9 mouse cellular contexts compared by ENCODE assay signal in genomic region chr5:64156579-64156978, GRCm38 (mm10). TPM values are rescaled to one million over a fixed set of nuclear protein-coding genes. Genes with fewer than 3 reads are reported as not detected.
A peak's percentile ranks its signal among the peaks of the same experiment; 100 is the strongest.
DNase-seq lines count a peak whose midpoint lies in the region; ATAC-seq and TF ChIP-seq lines count a peak whose summit lies in the region.
"Had no signal": no experiment of that assay in that cellular context is flagged by ENCODE, and none has a peak within 500 bp of the region (broad histone marks: within the 10 kb centered on the region; RNA-seq: fewer than 3 reads in every experiment).

No protein-coding gene starts in this region.

- TF ChIP-seq EP300 in lung, postnatal 0 days (IDR thresholded peaks at IDR 0.05), result no peak

- H3K36me3 ChIP-seq in hindbrain, embryonic 12.5 days, result no peaks in the 10 kb centered on the region
- no peaks in the 10 kb centered on the region for H3K36me3 ChIP-seq in hindbrain, embryonic 14.5 days (replicated peaks; ENCODE audit: control insufficient read depth, insufficient read depth)
- no peaks in the 10 kb centered on the region for H3K36me3 ChIP-seq in embryonic facial prominence, embryonic 13.5 days
- H3K36me3 ChIP-seq in lung, postnatal 0 days (ENCODE audit: insufficient read depth, low read length), result no peaks in the 10 kb centered on the region
- no peaks in the 10 kb centered on the region for H3K36me3 ChIP-seq in forebrain, embryonic 11.5 days (ENCODE audit: control insufficient read depth, insufficient read depth, low read length)

- H3K4me3 ChIP-seq in hindbrain, embryonic 12.5 days, result no peak overlapping the region
- H3K4me3 ChIP-seq in hindbrain, embryonic 14.5 days (replicated peaks; ENCODE audit: low read length), result no peak overlapping the region
- H3K4me3 ChIP-seq in embryonic facial prominence, embryonic 13.5 days, result no peak overlapping the region
- H3K4me3 ChIP-seq in lung, postnatal 0 days (ENCODE audit: low read depth, low read length), result peak overlapping the region; percentile 20; the same call in 1 of the 2 replicates
- H3K4me3 ChIP-seq in forebrain, embryonic 11.5 days (ENCODE audit: low read depth, low read length), result no peak overlapping the region

- H3K9ac ChIP-seq in hindbrain, embryonic 12.5 days, result no peak overlapping the region
- no peak overlapping the region for H3K9ac ChIP-seq in hindbrain, embryonic 14.5 days
- no peak overlapping the region for H3K9ac ChIP-seq in embryonic facial prominence, embryonic 13.5 days
- 0 out of 2 replicates have a peak overlapping the region, but pooled peaks have one; percentile 3 for H3K9ac ChIP-seq in lung, postnatal 0 days (replicated peaks; ENCODE audit: low read depth)
- no peak overlapping the region for H3K9ac ChIP-seq in forebrain, embryonic 11.5 days (ENCODE audit: low read length)

- no peaks in the 10 kb centered on the region for H3K9me3 ChIP-seq in hindbrain, embryonic 12.5 days (replicated peaks)
- H3K9me3 ChIP-seq in hindbrain, embryonic 14.5 days (ENCODE audit: control insufficient read depth, low read length), result no peaks in the 10 kb centered on the region
- no peaks in the 10 kb centered on the region for H3K9me3 ChIP-seq in embryonic facial prominence, embryonic 13.5 days
- no peaks in the 10 kb centered on the region for H3K9me3 ChIP-seq in lung, postnatal 0 days (ENCODE audit: low read length)
- H3K9me3 ChIP-seq in forebrain, embryonic 11.5 days (ENCODE audit: control insufficient read depth, low read length), result no peaks in the 10 kb centered on the region

- ATAC-seq in hindbrain, embryonic 12.5 days (ENCODE audit: low FRiP score), result no peak
- no peak for ATAC-seq in hindbrain, embryonic 14.5 days (ENCODE audit: low FRiP score)
- ATAC-seq in embryonic facial prominence, embryonic 13.5 days (ENCODE audit: insufficient number of reproducible peaks, insufficient read depth, low FRiP score, low TSS enrichment, low read depth), result no peak
- no peak for ATAC-seq in lung, postnatal 0 days
- no peak for ATAC-seq in forebrain, embryonic 11.5 days (replicated peaks; ENCODE audit: low FRiP score)

- DNase-seq in hindbrain, embryonic 14.5 days (ENCODE audit: low spot score), result no peak
- DNase-seq in kidney, adult 8-10 months, result peak; percentile 44 to 46
- peak; percentile 31 for DNase-seq in lung, postnatal 0 days (ENCODE audit: low spot score)
- DNase-seq in forebrain, embryonic 11.5 days (ENCODE audit: low spot score), result no peak
- DNase-seq in Muller cell, postnatal 12 days (ENCODE audit: inconsistent ontology term), result no peak
- DNase-seq in cerebellum, adult 9-11 months, result no peak
- DNase-seq: gastrocnemius, postnatal 36 days had no signal

- H3K27me3 ChIP-seq in hindbrain, embryonic 12.5 days, result peaks cover 44% of the 10 kb centered on the region
- H3K27me3 ChIP-seq in hindbrain, embryonic 14.5 days (ENCODE audit: control insufficient read depth, insufficient read depth, low read length), result peaks cover 23% of the 10 kb centered on the region
- peaks cover 44% of the 10 kb centered on the region for H3K27me3 ChIP-seq in embryonic facial prominence, embryonic 13.5 days
- no peaks in the 10 kb centered on the region for H3K27me3 ChIP-seq in lung, postnatal 0 days (replicated peaks; ENCODE audit: insufficient read depth, low read length)
- H3K27me3 ChIP-seq in forebrain, embryonic 11.5 days (ENCODE audit: control insufficient read depth, insufficient read depth, low read length), result peaks cover 11% of the 10 kb centered on the region

- 0 out of 2 replicates have a peak overlapping the region, but pooled peaks have one; percentile 12 for H3K27ac ChIP-seq in hindbrain, embryonic 12.5 days
- H3K27ac ChIP-seq in hindbrain, embryonic 14.5 days, result no peak overlapping the region
- peak overlapping the region; percentile 49; the same call in 1 of the 2 replicates for H3K27ac ChIP-seq in embryonic facial prominence, embryonic 13.5 days
- H3K27ac ChIP-seq in lung, postnatal 0 days (ENCODE audit: low read length), result peak overlapping the region; percentile 91
- no peak overlapping the region for H3K27ac ChIP-seq in forebrain, embryonic 11.5 days (ENCODE audit: low read depth, low read length)

- 46% methylated on average over 4 of the region's 4 CpGs for WGBS in hindbrain, embryonic 12.5 days
- WGBS in hindbrain, embryonic 14.5 days, result 52% methylated on average over 4 of the region's 4 CpGs
- 49% methylated on average over 4 of the region's 4 CpGs for WGBS in embryonic facial prominence, embryonic 13.5 days
- 19% methylated on average over 4 of the region's 4 CpGs for WGBS in lung, postnatal 0 days
- 61% methylated on average over 4 of the region's 4 CpGs for WGBS in forebrain, embryonic 11.5 days

- no peak overlapping the region for H3K4me2 ChIP-seq in hindbrain, embryonic 12.5 days (replicated peaks)
- H3K4me2 ChIP-seq in hindbrain, embryonic 14.5 days (replicated peaks), result no peak overlapping the region
- peak overlapping the region; percentile 29; the same call in 1 of the 2 replicates for H3K4me2 ChIP-seq in embryonic facial prominence, embryonic 13.5 days
- peak overlapping the region; percentile 43 for H3K4me2 ChIP-seq in lung, postnatal 0 days (replicated peaks; ENCODE audit: low read depth, low read length)
- no peak overlapping the region for H3K4me2 ChIP-seq in forebrain, embryonic 11.5 days (ENCODE audit: low read depth, low read length, severe bottlenecking)

- no peak for TF ChIP-seq CTCF in lung, postnatal 0 days (IDR thresholded peaks at IDR 0.05)

- H3K4me1 ChIP-seq in hindbrain, embryonic 12.5 days, result peaks cover 14% of the 10 kb centered on the region
- peaks cover 9% of the 10 kb centered on the region for H3K4me1 ChIP-seq in hindbrain, embryonic 14.5 days (replicated peaks; ENCODE audit: control insufficient read depth, insufficient read depth, low read length)
- H3K4me1 ChIP-seq in embryonic facial prominence, embryonic 13.5 days, result peaks cover 20% of the 10 kb centered on the region
- H3K4me1 ChIP-seq in lung, postnatal 0 days (ENCODE audit: insufficient read depth, low read depth, low read length), result 0 out of 2 replicates have a peak, but pooled peaks cover 4% of the 10 kb centered on the region
- no peaks in the 10 kb centered on the region for H3K4me1 ChIP-seq in forebrain, embryonic 11.5 days (replicated peaks; ENCODE audit: control insufficient read depth, insufficient read depth, low read length)

RNA-seq across cellular contexts. Expression of gene Tbc1d1, which starts 0.5 kb away (rescaled TPM):
- 23.8 and 24.5 TPM in 2 replicates for polyA plus RNA-seq in hindbrain, embryonic 12.5 days (2016; fragmentation: Nextera tagmentation; extraction: Ambion mirVana)
- polyA plus RNA-seq in hindbrain, embryonic 14.5 days (2014; fragmentation: Nextera tagmentation; extraction: Ambion mirVana), result 15.4 and 15.5 TPM in 2 replicates
- 21.6 and 22.7 TPM in 2 replicates for polyA plus RNA-seq in embryonic facial prominence, embryonic 13.5 days (2015; fragmentation: Nextera tagmentation; extraction: Ambion mirVana)
- polyA plus RNA-seq in lung, postnatal 0 days (2015; fragmentation: Nextera tagmentation; extraction: Ambion mirVana), result 15.3 and 18.0 TPM in 2 replicates
- 27.9 and 31.0 TPM in 2 replicates for polyA plus RNA-seq in forebrain, embryonic 11.5 days (2014; fragmentation: Nextera tagmentation; extraction: Ambion mirVana)

Comparison
In these comparisons a context has a peak if more than half of its experiments do, and no peak if none do; other contexts are left out.
1. H3K27ac ChIP-seq: peak in hindbrain, embryonic 12.5 days (single experiment), embryonic facial prominence, embryonic 13.5 days (single experiment) and lung, postnatal 0 days (single experiment); none in hindbrain, embryonic 14.5 days (single experiment) and forebrain, embryonic 11.5 days (single experiment).
2. H3K4me2 ChIP-seq: peak in embryonic facial prominence, embryonic 13.5 days (single experiment) and lung, postnatal 0 days (single experiment); none in hindbrain, embryonic 12.5 days (single experiment), hindbrain, embryonic 14.5 days (single experiment) and forebrain, embryonic 11.5 days (single experiment).
3. DNase-seq: peak in kidney, adult 8-10 months (2 of 2) and lung, postnatal 0 days (single experiment); none in hindbrain, embryonic 14.5 days (single experiment), forebrain, embryonic 11.5 days (single experiment), Muller cell, postnatal 12 days (single experiment) and cerebellum, adult 9-11 months (single experiment).